Mouse (Mus musculus): Measurements from ENCODE around the gene Ank3.

DNA sequence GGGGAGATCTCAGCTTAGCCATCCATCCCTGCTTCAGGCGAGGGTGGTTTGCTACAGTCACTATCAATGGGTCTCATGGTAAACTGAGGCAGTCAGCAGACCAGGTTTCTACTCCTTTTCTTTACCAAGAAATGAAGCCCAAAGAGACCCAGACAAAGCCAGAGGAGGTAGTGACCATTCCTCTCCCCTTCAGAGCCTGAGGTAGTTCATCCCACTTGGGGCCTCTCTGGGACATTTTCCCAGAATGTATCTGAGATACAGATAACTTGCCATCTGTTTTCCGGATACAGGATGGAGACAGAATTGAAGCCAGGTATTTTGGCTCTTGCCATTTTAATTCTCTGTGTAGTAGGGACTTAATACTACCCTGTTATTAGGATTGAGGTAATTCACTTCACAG lies 620.1 kb downstream of the Ank3 start:
- no peak for TF ChIP-seq CTCF (IDR thresholded peaks at IDR 0.05; ENCODE audit: control insufficient read depth, insufficient read depth, low read length)
- no peak for TF ChIP-seq POLR2A (IDR thresholded peaks at IDR 0.05; ENCODE audit: borderline replicate concordance, control insufficient read depth, low read depth, low read length)
